Mouse (Mus musculus): ENCODE results near the gene Kctd15.

The Kctd15 gene

DNA sequence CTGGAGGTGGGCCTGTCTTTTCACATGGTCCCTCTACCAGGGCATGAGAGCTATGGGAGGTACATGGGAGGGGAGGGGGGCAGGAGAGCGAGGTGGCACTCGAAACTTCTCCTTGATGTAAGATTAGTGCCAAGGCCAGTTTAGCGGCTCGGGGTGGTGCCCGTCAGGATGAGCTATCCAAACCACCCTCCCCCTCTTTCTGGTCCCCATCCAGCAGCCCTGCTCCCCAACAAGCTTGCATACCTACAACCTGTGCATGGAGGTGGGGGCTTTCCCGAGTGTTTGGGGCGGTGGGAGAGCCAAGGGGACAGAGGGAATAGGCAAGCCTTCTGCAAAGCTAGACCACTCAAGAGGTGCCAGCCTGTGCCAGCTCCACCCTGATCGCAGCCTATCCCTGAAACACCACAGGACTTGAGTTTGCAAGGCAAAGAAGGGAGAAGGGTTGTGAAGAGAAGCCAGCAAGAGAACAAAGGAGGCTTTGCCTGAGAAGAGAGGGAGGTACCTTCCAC lies 26.8 kb downstream of the Kctd15 start:
- in situ Hi-C loops (cut with MboI): no loop called here

DNA sequence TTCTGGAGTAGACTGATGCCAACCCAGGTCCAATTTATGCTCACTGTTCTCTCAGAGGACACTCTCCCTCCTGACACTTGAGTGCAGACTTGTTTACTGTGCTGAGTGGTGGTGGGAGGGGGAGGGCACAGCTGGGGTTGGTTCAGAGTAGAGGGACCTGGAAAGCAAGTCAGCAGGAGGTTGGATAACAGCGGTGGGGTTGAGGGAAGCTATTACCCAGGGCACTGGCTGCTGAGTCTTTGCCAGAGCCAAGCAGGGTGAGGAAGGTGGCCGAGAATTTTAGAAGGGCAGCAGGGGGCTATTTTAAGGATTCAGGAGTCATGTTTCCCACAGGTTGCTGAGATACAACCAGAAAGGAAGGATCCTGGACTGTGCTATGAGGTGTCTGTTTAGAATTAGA lies 36.1 kb downstream of the Kctd15 start:
- in situ Hi-C loops (cut with MboI): loop anchor here (25.0 kb wide), 1 partner anchor 108 kb away; no protein-coding TSS in a partner anchor

- in situ Hi-C loops (cut with MboI): loop anchor here (25.0 kb wide), 1 partner anchor 106 kb away; no protein-coding TSS in a partner anchor
Measured at GRCm38 (mm10) chr7:34618141-34618890, 38.2 kb downstream of the Kctd15 start.

DNA sequence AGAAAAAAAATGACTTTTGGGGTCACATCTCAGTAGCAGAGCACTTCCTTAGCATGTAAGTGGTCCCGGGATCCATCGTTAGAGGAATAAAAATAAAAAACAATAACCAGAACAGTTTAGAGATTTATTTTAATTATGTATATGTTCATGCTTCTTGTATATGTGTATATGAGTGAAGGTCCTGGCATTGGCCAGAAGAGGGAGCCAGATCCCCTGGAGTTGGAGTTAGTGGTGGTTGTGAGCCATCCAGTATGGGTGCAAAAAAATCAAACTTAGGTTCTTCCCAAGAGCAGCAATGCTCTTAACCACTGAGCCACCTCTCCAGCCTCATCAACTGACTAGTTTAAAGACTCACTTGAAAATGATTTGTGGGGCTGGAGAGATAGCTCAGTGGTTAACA lies 40.3 kb downstream of the Kctd15 start:
- in situ Hi-C loops (cut with MboI): loop anchor here (25.0 kb wide), 1 partner anchor 104 kb away; no protein-coding TSS in a partner anchor

- in situ Hi-C loops (cut with MboI): loop anchor here (25.0 kb wide), 1 partner anchor 98 kb away; no protein-coding TSS in a partner anchor
Measured at GRCm38 (mm10) chr7:34610445-34610844, 46.1 kb downstream of the Kctd15 start.

DNA sequence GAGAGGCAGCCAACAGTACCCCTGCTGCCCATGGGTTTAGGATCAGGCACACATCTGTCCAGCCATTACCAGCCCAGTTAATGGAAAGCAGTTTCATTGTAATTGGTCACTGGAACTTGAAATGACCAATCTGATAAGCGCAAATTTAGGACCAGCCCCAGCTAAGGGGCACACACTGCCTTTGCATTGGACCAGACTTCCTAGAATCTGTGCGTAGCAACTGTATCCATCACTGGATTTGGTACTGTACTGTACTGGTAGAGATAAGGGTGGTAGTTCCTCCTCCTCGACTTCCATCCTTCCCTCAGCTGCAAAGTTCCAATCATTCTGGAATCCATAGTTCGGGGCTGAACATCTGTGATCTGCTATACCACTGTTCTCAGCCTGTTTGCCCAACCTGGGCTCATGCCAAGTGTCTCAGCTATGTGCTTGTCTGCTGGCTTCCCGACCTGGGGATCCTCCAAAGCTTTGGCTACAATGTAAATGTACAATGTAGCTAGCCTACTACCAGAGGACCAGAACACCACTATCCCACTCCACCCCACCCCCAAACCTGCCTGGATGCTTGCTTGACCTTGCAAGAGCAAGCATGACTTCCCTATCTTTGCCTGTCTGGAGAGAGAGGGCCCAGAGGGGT lies 49.1 kb downstream of the Kctd15 start:
- in situ Hi-C loops (cut with MboI): loop anchor here (25.0 kb wide), 1 partner anchor 95 kb away; no protein-coding TSS in a partner anchor

DNA sequence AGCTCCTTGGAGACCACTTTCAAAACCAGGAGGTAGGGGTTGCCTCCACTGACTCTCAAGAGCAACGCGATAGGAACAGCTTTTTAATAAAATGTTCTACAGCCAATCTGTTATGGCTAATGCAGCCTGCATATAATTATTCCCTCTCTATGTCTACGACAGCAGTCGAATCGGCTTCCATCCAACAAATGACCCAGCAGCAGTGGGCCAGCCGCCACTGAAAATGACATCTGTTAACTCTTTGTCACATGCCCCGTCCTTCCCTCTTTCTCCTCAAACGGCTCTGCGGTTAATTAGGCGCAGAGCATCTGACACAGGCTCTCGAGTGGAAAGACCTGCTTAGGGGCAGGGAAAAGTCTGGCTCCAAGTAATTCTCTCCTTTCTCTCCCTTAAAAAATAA lies 49.8 kb downstream of the Kctd15 start:
- in situ Hi-C loops (cut with MboI): loop anchor here (25.0 kb wide), 1 partner anchor 94 kb away; no protein-coding TSS in a partner anchor

DNA sequence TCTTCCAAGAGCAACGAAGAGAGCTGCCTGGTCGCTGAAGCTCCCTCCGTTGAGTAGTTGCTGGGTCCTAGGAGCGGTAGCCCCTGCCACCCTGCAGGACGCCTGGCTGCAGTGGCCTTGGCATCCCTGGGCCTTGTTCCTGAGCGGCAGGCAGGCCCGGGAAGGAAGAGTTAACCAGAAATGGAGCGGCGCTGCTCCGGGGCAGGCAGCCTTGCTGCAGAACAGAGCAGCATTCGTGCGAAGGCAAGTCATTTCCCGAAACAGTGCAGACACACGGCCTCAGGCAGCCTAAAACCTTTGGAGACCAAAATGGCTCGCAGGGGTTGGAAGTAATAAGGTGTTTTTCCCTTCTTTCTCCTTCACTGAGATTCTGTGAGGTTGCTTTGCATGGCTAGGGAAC lies 50.5 kb downstream of the Kctd15 start:
- in situ Hi-C loops (cut with MboI): loop anchor here (25.0 kb wide), 1 partner anchor 94 kb away; no protein-coding TSS in a partner anchor

- in situ Hi-C loops (cut with MboI): no loop called here
Measured at GRCm38 (mm10) chr7:34598576-34598975, 58.0 kb downstream of the Kctd15 start.

- in situ Hi-C loops (cut with MboI): no loop called here
Measured at GRCm38 (mm10) chr7:34597986-34598385, 58.5 kb downstream of the Kctd15 start.

GRCm38 (mm10) chr7:34596531-34597235 lies 59.8 kb downstream of the Kctd15 start:
- in situ Hi-C loops (cut with MboI): no loop called here

DNA sequence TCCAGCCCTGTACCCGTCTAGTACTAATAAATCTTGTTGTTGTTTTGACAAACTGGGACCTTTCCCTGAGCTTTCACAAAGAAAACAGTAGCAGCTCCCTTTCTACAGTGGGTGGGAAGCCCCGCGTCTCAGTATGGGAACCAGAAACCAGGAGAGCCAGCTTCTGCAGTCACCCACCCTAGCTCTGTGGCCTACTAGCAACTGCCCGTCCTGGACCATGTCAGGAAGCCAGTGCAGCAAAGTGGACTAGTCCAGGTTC lies 61.3 kb downstream of the Kctd15 start:
- in situ Hi-C loops (cut with MboI): no loop called here

DNA sequence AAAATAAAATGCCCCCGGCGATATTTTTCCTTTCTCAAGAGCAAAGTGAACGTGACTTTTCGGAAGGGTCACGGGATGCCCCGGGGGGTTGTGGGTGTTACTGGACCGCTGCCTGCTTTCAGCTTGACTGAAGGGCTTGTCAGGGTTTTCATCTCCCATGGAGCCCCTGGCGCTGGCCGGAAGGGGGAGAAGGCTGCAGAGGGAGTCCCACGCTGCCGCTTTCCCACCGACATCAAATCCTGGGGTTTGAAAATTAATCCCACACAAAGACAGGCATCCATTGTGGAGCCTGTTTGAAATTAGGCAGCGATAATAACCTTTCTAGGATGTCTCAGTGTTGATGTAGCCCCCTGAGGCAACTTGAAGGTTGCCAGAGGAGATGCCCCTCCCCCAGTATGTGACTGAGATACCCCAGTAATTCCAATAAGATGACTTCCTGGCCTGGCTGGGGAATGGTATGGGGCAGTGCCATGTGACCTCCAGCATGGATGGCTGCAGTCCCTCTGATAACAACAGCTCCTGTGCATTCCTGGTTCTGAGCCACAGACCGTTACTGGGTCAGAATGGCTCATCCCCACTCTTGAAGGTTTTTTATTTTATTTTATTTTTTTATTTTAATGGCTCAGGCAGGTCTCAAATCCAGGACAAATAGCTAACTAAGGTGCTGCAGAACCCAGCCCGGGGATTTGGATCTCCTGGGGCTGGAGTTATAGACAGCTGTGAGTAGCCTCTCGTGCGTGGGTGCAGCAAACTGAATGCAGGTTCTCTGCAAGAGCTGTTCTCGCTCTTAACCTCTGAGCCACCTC lies 61.8 kb downstream of the Kctd15 start:
- in situ Hi-C loops (cut with MboI): no loop called here

DNA sequence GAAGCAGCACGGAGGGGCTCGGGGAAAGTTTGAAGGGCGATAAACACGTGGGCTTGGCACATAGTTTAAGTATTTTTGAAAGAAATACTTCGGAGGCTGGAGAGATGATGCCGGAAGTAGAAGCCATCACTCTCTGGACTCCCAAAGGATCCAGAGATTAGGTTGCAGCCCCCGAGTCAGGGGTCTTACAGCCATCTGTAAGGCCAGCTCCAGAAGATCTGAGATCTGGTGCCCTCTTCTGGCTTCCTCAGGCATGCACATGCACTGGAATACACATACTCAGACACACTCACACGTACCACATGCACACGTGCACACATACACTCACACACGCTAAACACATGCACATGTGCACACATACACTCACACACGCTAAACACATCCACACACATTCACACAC lies 65.8 kb downstream of the Kctd15 start:
- in situ Hi-C loops (cut with MboI): no loop called here
